Mouse (Mus musculus): ENCODE results near the gene Gm5580.
"Not testable (repeated sequence)": the region's sequence is repeated elsewhere in the genome, so short reads cannot be mapped to it uniquely, and the experiment has no call there.

Gm5580 gene

DNA sequence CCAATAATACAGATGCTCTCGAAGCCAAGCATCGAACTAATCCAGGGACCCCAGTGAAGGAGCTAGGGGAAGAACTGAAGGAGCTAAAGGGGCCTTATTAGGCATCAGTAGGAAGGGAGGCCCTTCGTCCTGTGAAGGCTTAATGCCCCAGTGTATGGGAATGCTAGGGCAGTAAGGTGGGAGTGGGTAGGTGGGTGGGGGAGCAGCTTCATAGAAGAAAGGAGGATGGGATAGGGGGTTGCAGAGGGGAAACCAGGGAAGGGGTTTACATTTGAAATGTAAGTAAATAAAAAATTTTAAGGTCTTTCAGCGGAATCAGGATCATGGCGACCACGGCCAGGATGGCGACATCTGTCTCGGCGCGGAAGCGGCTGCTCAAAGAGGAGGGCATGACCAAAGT, at the start of gene Gm5580:
Gene Gm5580 (plus strand): TSS at position 301 of the 400 bp plus-strand sequence.
- not testable (repeated sequence) for DNase-seq

DNA sequence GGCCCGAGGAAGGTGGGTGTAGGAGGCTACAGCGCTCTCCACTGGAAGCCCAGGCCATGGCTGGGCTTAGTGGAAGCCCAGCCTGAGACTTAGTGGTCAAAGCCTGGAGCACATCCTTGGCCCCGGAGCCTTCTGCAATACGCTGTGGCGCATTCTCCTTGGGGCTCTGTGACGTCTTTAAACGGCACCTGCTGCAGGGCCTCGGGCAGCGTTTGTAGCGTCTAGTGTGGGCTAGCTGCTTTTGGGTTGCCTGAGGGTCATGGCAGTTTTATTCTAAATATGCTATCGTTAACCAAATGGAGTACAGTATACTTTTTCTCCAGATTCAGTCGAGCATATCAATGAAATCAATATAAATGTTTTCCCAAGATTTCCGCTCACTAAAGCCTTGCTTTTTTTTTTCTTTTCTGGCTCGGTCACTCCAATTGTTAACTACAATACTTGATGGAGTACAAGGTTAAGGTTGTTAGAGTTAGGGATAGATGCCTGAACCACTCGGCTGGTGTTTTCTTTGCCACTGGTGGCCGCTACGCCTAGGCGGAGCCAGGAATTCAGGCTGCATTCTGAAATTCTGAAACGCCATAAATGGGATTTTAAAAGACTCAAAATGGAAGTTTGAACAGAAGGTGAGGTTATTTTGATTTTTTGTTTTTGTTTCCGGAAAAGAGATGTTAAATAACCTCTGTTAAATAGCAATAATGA, 44.5 kb upstream of the Gm5580 start, which contains the start of gene Olfr212:
Gene Olfr212 (plus strand): TSS at position 215 of the 702 bp plus-strand sequence.
- peak; percentile 8 for DNase-seq

DNA sequence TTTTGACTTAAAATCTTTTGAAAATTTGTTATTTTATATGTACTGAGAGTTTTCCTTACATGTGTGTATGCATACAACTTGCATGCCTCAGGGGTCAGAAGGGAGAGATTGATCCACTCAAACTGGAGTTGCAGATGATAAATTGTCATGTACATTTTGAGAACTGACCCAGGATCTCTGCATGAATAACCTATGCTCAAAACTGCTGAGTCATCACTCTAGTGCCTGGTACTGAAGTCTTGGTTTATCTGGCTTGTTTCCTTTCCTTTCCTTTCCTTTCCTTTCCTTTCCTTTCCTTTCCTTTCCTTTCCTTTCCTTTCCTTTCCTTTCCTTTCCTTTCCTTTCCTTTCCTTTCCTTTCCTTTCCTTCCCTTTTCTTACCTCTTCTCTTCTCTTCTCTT, 36.1 kb upstream of the Gm5580 start:
- no peak for DNase-seq

GRCm38 (mm10) chr6:116538156-116538555, 12.8 kb upstream of the Gm5580 start, which contains the start of gene Olfr213:
Gene Olfr213 (plus strand): TSS chr6:116538456.
- no peak for DNase-seq

GRCm38 (mm10) chr6:116542500-116542899, 8.4 kb upstream of the Gm5580 start:
- DNase-seq = no peak

DNA sequence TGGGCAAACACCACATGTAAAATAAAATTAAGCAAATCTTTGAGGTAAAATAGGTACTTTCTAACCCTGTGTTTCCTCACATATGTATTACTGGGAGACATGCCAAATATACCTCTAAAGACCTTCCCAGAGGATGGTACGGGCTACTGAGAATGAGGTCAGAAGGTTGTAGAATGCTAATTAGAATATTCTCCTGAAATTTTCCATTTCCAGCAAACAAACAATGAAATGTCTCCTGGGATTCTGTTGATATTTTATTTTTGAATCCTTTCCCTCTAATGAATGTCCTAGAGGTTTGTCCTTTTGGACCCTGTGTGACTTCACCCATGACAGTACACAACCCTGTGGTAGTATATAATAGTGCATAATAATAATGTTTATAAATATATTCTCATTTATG, 3.0 kb downstream of the Gm5580 start, which contains the start of gene Olfr214:
Gene Olfr214 (plus strand): TSS at position 301 of the 400 bp plus-strand sequence.
- DNase-seq = no peak

GRCm38 (mm10) chr6:116554952-116555351, 4.0 kb downstream of the Gm5580 start:
- no peak for DNase-seq

GRCm38 (mm10) chr6:116569834-116570233, 18.9 kb downstream of the Gm5580 start:
- DNase-seq = peak; percentile 45

DNA sequence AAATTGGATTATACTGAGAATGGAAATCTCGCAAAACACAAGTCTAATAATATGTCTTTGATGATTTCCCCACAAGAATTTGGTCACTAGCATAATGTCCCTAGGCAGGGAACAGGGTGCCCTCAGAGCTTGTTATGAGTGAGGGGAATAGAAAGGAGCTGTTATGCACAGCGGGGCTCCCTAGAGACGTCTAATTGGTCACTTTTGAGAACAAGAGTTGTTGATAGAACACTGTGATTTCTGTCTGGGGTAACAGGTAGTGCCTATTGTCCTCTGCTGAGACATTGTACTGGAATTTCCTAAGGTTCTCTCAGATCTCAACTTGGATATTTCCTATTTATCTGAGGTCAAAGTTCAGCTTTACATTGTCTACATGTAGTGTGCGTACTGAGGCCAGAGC, 33.2 kb downstream of the Gm5580 start, which contains the start of gene Olfr215:
Gene Olfr215 (minus strand): TSS at position 101 of the 400 bp plus-strand sequence.
- DNase-seq = no peak

DNA sequence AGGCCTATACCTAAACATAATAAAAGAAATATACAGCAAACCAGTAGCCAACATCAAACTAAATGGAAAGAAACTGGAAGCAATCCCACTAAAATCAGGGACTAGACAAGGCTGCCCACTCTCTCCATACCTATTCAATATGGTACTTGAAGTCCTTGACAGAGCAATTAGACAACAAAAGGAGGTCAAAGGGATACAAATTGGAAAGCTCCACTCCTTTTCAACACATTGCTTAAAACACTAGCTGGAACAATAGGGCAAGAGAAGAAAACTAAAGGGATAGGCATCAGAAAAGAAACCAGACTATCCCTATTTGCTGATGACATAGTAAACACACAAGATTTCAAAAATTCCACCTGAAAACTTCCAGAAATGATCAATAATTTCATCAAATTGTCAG, 50.0 kb downstream of the Gm5580 start:
- not testable (repeated sequence) for DNase-seq
